Mouse (Mus musculus): ENCODE measurements around the gene Nrde2. TPM values are rescaled to one million over a fixed set of nuclear protein-coding genes. Genes with fewer than 3 reads are reported as not detected.
A peak's percentile ranks its signal among the peaks of the same experiment; 100 is the strongest.

Nrde2 gene
- polyA plus RNA-seq, 1 experiment from 2014 or later: 10.6 TPM

DNA sequence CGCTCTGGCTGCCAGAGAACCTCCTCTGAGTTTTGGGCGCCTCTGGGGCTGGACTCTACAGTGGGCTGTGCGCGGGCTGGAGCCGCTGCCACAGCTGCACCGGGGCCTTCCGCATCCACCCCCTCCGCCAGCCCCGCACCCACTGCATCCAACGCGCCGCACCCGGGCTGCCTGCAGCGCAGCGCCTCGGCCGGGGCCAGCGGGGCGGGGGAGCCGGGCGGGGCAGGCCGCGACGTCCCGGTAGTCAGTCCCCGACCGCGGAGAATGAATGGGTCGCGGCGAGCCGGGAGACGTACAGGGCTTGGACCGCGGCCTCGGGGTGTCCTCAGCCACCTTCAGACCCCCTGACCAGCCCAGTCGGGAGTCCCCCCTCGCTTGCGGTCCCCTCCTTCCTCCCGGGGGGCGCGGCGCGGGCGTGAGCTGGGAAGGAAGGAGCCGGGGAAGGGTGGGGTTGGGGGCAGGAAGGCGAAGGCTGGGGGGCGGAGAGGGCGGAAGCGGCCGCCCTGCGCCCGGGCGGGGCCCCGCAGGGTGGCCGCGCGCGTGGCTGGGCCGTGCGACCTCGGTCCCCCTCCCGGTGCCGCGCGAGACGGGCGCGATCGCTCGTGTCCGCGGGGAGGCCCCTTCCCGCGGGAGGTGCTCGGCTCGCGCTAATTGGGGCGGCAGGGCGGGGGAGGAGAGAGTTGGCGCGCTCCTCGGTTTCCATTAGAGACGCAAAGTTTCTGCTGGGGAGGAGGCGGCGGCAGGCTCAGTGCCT, 40.6 kb upstream of the Nrde2 start:
- Histone ChIP-seq H3K36me3 (ENCODE audit: control insufficient read depth, insufficient read depth, low read length) (peaks cover 29% of the 10 kb centered on the region), H3K9ac (ENCODE audit: low read depth, low read length) (peak overlapping the region; percentile 90), H3K4me3 (ENCODE audit: low read depth, low read length) (peak overlapping the region; percentile 96), H3K27me3 (replicated peaks; ENCODE audit: control insufficient read depth, insufficient read depth, low read length) (no peaks in the 10 kb centered on the region), H3K9me3 (ENCODE audit: control insufficient read depth, low read length) (no peaks in the 10 kb centered on the region), H3K4me1 (ENCODE audit: control insufficient read depth, insufficient read depth, low read length) (peaks cover 8% of the 10 kb centered on the region), H3K27ac (replicated peaks; ENCODE audit: low read depth, low read length) (peak overlapping the region; percentile 84), H3K4me2 (ENCODE audit: low read depth, low read length) (peak overlapping the region; percentile 83)
- ATAC-seq (ENCODE audit: low read depth): peak; percentile 71
- 0% methylated on average over 15 of the region's 86 CpGs for WGBS
- peak; percentile 63 for DNase-seq (ENCODE audit: low spot score)

DNA sequence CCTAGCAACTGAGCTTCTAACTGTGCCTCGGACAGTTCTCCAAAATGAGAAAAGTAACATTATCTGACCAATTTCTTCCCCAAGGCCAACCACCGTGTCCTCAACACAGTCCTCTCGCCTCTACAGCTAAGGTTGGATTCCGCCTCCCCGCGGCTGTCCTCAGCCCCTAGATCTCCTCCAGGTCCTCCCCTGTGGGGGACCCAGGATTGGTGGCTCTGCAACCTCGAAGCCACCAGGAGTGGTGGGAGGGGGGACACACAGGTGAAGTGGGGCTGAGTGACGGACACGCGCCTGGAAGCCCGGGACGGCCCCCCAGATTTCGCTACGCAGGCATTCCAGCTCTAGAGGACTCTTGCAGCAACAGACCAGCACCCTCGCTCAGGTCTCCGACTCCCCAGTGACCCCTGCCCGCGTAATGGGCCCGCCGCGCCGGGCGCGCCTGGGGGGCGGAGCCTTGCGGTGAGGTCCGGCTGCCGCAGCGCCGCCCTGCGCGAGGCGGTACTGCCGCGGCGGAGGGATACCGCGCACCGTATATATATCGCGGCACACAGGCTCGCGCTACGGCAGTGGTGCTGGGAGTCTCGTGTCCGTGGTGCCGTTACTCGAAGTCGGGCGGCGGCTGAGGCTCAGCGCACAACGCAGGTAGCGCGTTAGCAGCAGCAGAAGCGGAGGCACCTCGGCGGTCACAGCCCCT, 39.7 kb upstream of the Nrde2 start, which contains the start of gene Calm1:
TSS of gene Calm1 (plus strand) at position 469 of the 694 bp plus-strand sequence.
- no peaks in the 10 kb centered on the region for H3K9me3 ChIP-seq (ENCODE audit: control insufficient read depth, low read length)
- peak within 1 kb of the TSS; percentile 90 for H3K9ac ChIP-seq (ENCODE audit: low read depth, low read length)
- ATAC-seq (ENCODE audit: low read depth) (peak; percentile 90), DNase-seq (ENCODE audit: low spot score) (peak; percentile 96)
- H3K4me2 ChIP-seq (ENCODE audit: low read depth, low read length): peak within 1 kb of the TSS; percentile 83
- under 1% methylated on average over 25 of the region's 58 CpGs for WGBS
- no peaks in the 10 kb centered on the region for H3K27me3 ChIP-seq (replicated peaks; ENCODE audit: control insufficient read depth, insufficient read depth, low read length)
- H3K4me3 ChIP-seq (ENCODE audit: low read depth, low read length): peak within 1 kb of the TSS; percentile 96
- peaks cover 8% of the 10 kb centered on the region for H3K4me1 ChIP-seq (ENCODE audit: control insufficient read depth, insufficient read depth, low read length)
- peaks cover 19% of the 10 kb centered on the region for H3K36me3 ChIP-seq (ENCODE audit: control insufficient read depth, insufficient read depth, low read length)
- H3K27ac ChIP-seq (replicated peaks; ENCODE audit: low read depth, low read length): peak within 1 kb of the TSS; percentile 84

DNA sequence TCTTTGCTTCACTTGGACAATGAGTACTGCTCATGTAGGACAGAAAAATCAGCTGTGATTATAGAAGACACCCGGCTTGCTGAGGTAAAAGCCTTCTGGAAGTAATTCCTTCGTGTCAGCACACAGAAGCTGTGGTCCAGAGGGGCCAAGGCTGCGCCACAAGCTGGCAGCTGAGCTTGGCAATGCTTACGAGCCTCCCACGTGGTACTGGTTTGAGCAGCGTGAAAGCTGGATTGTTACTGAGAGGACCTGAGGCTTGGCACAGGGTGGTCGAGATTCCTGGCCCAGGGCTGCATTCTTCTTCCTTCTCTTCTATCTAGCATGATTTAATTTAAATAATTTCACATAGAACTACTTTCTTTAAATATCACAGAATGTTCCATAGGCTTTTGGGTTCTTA, 37.3 kb upstream of the Nrde2 start:
- no peak overlapping the region for H3K27ac ChIP-seq (replicated peaks; ENCODE audit: low read depth, low read length)
- H3K9me3 ChIP-seq (ENCODE audit: control insufficient read depth, low read length): no peaks in the 10 kb centered on the region
- H3K4me1 ChIP-seq (ENCODE audit: control insufficient read depth, insufficient read depth, low read length): 0 out of 2 replicates have a peak, but pooled peaks cover 3% of the 10 kb centered on the region
- no peak for ATAC-seq (ENCODE audit: low read depth)
- no peaks in the 10 kb centered on the region for H3K36me3 ChIP-seq (ENCODE audit: control insufficient read depth, insufficient read depth, low read length)
- peak; percentile 54 for DNase-seq (ENCODE audit: low spot score)
- 54% methylated on average over 7 of the region's 7 CpGs for WGBS
- H3K4me3 ChIP-seq (ENCODE audit: low read depth, low read length): no peak overlapping the region
- H3K9ac ChIP-seq (ENCODE audit: low read depth, low read length): no peak overlapping the region
- H3K4me2 ChIP-seq (ENCODE audit: low read depth, low read length): no peak overlapping the region
- no peaks in the 10 kb centered on the region for H3K27me3 ChIP-seq (replicated peaks; ENCODE audit: control insufficient read depth, insufficient read depth, low read length)

- no peaks in the 10 kb centered on the region for H3K27me3 ChIP-seq (replicated peaks; ENCODE audit: control insufficient read depth, insufficient read depth, low read length)
- H3K27ac ChIP-seq (replicated peaks; ENCODE audit: low read depth, low read length): no peak overlapping the region
- DNase-seq (ENCODE audit: low spot score) (no peak), ATAC-seq (ENCODE audit: low read depth) (no peak)
- H3K9ac ChIP-seq (ENCODE audit: low read depth, low read length): no peak overlapping the region
- H3K4me2 ChIP-seq (ENCODE audit: low read depth, low read length): no peak overlapping the region
- WGBS: 91% methylated on average over 1 of the region's 1 CpGs
- no peaks in the 10 kb centered on the region for H3K36me3 ChIP-seq (ENCODE audit: control insufficient read depth, insufficient read depth, low read length)
- no peaks in the 10 kb centered on the region for H3K4me1 ChIP-seq (ENCODE audit: control insufficient read depth, insufficient read depth, low read length)
- no peak overlapping the region for H3K4me3 ChIP-seq (ENCODE audit: low read depth, low read length)
- H3K9me3 ChIP-seq (ENCODE audit: control insufficient read depth, low read length): no peaks in the 10 kb centered on the region
Measured at GRCm38 (mm10) chr12:100194181-100194580, 34.7 kb upstream of the Nrde2 start.

DNA sequence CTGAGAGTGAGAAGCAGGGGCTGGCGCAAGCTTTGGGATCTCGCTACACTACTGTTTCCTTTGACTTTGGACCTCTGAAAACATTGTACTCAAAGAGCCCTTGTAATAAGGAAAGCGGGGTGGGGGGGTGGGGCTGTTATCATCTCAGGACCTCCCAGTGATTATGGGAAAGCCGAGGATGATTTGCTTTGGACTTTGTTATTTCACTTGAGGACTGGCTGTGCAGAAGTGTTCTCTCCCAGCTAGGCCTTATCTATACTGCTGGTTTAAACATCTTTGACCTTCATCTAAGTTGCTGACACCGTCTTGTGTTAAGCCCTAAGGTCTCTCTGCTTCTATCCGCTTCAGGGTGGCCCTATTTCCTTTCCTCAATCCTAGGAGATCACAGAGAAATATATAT, 31.3 kb upstream of the Nrde2 start:
- DNase-seq (ENCODE audit: low spot score): no peak
- Histone ChIP-seq H3K4me1 (ENCODE audit: control insufficient read depth, insufficient read depth, low read length) (peaks cover 4% of the 10 kb centered on the region; the same call in 1 of the 2 replicates), H3K9ac (ENCODE audit: low read depth, low read length) (no peak overlapping the region), H3K9me3 (ENCODE audit: control insufficient read depth, low read length) (no peaks in the 10 kb centered on the region), H3K4me2 (ENCODE audit: low read depth, low read length) (no peak overlapping the region), H3K36me3 (ENCODE audit: control insufficient read depth, insufficient read depth, low read length) (no peaks in the 10 kb centered on the region), H3K27me3 (replicated peaks; ENCODE audit: control insufficient read depth, insufficient read depth, low read length) (no peaks in the 10 kb centered on the region), H3K27ac (replicated peaks; ENCODE audit: low read depth, low read length) (no peak overlapping the region), H3K4me3 (ENCODE audit: low read depth, low read length) (no peak overlapping the region)
- 86% methylated on average over 6 of the region's 6 CpGs for WGBS
- no peak for ATAC-seq (ENCODE audit: low read depth)

- Histone ChIP-seq H3K27ac (replicated peaks; ENCODE audit: low read depth, low read length) (peak overlapping the region; percentile 100), H3K9ac (ENCODE audit: low read depth, low read length) (peak overlapping the region; percentile 71), H3K27me3 (replicated peaks; ENCODE audit: control insufficient read depth, insufficient read depth, low read length) (no peaks in the 10 kb centered on the region), H3K4me2 (ENCODE audit: low read depth, low read length) (peak overlapping the region; percentile 71), H3K36me3 (ENCODE audit: control insufficient read depth, insufficient read depth, low read length) (no peaks in the 10 kb centered on the region), H3K4me3 (ENCODE audit: low read depth, low read length) (peak overlapping the region; percentile 70), H3K4me1 (ENCODE audit: control insufficient read depth, insufficient read depth, low read length) (peaks cover 4% of the 10 kb centered on the region; the same call in 1 of the 2 replicates), H3K9me3 (ENCODE audit: control insufficient read depth, low read length) (0 out of 2 replicates have a peak, but pooled peaks cover under 1% of the 10 kb centered on the region)
- DNase-seq (ENCODE audit: low spot score) (peak; percentile 65), ATAC-seq (ENCODE audit: low read depth) (no peak)
- 1% methylated on average over 29 of the region's 29 CpGs for WGBS
Measured at GRCm38 (mm10) chr12:100187756-100188430, 28.4 kb upstream of the Nrde2 start.

GRCm38 (mm10) chr12:100187013-100187755, 27.7 kb upstream of the Nrde2 start:
- peak overlapping the region; percentile 95 for H3K9ac ChIP-seq (ENCODE audit: low read depth, low read length)
- H3K36me3 ChIP-seq (ENCODE audit: control insufficient read depth, insufficient read depth, low read length): no peaks in the 10 kb centered on the region

DNA sequence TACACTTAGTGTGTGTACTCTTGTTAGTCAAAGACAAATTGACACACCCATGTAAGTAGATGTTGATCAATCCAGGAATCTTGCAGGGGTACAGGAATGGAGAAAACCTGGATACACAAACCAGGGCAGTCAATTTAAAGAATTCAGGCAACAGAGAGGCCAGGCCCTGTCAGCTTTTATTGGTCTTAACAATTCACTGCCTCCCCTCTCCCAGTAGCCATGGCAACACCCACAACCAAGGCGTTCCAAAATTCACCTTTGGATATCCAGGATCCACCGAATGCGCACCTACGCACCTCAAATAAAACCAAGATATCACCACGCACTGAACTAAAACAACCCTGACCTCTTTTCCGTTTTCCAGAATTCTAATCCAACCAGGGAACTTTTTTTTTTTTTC, 26.9 kb upstream of the Nrde2 start:
- Histone ChIP-seq H3K9ac (ENCODE audit: low read depth, low read length) (peak overlapping the region; percentile 95), H3K4me3 (ENCODE audit: low read depth, low read length) (peak overlapping the region; percentile 70), H3K27me3 (replicated peaks; ENCODE audit: control insufficient read depth, insufficient read depth, low read length) (no peaks in the 10 kb centered on the region), H3K27ac (replicated peaks; ENCODE audit: low read depth, low read length) (peak overlapping the region; percentile 100), H3K4me1 (ENCODE audit: control insufficient read depth, insufficient read depth, low read length) (peaks cover 4% of the 10 kb centered on the region; the same call in 1 of the 2 replicates), H3K36me3 (ENCODE audit: control insufficient read depth, insufficient read depth, low read length) (no peaks in the 10 kb centered on the region), H3K9me3 (ENCODE audit: control insufficient read depth, low read length) (0 out of 2 replicates have a peak, but pooled peaks cover 3% of the 10 kb centered on the region), H3K4me2 (ENCODE audit: low read depth, low read length) (peak overlapping the region; percentile 71)
- 4% methylated on average over 6 of the region's 6 CpGs for WGBS
- ATAC-seq (ENCODE audit: low read depth): no peak
- DNase-seq (ENCODE audit: low spot score): peak; percentile 67

More at GRCm38 (mm10) chr12:100187013-100187755, 27.7 kb upstream of the Nrde2 start:
- no peaks in the 10 kb centered on the region for H3K27me3 ChIP-seq (replicated peaks; ENCODE audit: control insufficient read depth, insufficient read depth, low read length)
- H3K9me3 ChIP-seq (ENCODE audit: control insufficient read depth, low read length): 0 out of 2 replicates have a peak, but pooled peaks cover 3% of the 10 kb centered on the region
- DNase-seq (ENCODE audit: low spot score): peak; percentile 100
- peak overlapping the region; percentile 100 for H3K27ac ChIP-seq (replicated peaks; ENCODE audit: low read depth, low read length)
- H3K4me3 ChIP-seq (ENCODE audit: low read depth, low read length): peak overlapping the region; percentile 70
- WGBS: under 1% methylated on average over 52 of the region's 52 CpGs
- peak; percentile 100 for ATAC-seq (ENCODE audit: low read depth)
- peak overlapping the region; percentile 71 for H3K4me2 ChIP-seq (ENCODE audit: low read depth, low read length)
- peaks cover 4% of the 10 kb centered on the region; the same call in 1 of the 2 replicates for H3K4me1 ChIP-seq (ENCODE audit: control insufficient read depth, insufficient read depth, low read length)
